Mouse (Mus musculus) CD4-positive, CD25-positive, alpha-beta regulatory T cell, adult 2 months (primary cell): ENCODE data around the gene Gm45213.
A peak's percentile ranks its signal among the peaks of the same experiment; 100 is the strongest.

Experiments used
- DNase-seq: peaks from one replicate; pipeline ENCODE4 v3.0.0-alpha.2; 2012; ENCODE audit warnings: low read depth, low spot score

Gene Gm45213

GRCm38 (mm10) chr7:66048446-66049230 is 5.2 kb downstream of the Gm45213 start:
- DNase-seq: no peak

DNA sequence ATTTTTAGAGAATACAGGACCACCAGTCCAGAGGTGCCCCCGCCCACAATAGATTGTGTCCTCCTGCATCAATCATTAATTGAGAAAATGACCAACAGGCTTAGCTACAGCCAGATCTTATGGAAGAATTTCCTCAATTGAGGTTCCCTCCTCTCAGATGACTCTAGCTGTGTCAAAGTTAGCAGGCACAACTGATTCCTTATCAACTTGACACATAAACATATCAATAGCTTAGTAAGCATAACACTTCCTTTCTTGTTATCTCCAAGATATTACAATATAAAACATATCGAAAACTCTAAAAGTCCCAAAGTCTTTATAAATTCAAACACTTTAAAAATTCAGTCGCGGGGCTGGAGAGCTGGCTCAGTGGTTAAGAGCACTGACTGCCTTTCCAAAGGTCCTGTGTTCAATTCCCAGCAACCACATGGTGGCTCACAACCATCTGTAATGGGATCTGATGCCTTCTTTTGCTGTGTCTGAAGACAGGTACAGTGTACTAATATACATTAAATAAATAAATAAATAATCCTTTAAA is 10.6 kb downstream of the Gm45213 start:
- DNase-seq: no peak

DNA sequence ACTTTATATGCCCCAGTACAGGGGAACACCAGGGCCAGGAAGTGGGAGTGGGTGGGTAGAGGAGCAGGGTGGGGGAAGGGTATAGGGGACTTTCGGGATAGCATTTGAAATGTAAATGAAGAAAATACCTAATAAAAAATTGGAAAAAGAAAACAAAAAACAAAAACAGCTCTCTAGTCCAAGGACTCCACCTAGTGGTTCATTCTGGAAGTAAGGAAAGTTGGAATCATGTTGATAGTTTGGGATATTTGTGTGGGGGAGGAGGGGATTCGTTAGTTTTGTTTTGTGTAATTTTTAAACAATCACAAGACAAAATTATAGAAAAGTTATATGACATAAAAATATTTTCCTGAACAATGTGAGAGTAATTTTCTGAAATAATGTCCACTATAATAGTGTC is 12.0 kb downstream of the Gm45213 start:
- DNase-seq: peak; percentile 51

GRCm38 (mm10) chr7:66058703-66059102 is 15.3 kb downstream of the Gm45213 start, which contains the start of gene Snrpa1:
TSS of gene Snrpa1 (plus strand) at chr7:66059003.
- DNase-seq: no peak

- DNase-seq: peak; percentile 92
Measured at GRCm38 (mm10) chr7:66060066-66060956, 16.9 kb downstream of the Gm45213 start.

DNA sequence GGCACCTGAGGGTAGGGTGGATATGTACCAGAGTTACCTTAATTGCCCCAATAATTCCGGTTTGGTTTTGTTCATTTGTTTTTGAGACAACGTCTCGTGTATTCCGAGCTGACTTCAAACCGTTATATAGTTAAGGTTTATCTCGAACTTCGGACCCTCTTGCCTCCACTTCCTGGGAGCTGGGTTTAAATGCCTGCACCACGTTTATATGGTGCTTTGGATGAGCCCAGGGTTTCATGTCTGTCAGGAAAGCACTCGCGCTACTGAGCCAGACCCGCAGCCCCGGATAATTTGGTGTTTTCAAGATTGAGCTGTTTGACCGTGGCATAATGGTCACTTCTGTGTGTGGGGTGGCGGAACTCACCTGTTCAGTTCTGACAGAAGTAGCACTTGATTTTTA is 17.7 kb downstream of the Gm45213 start:
- peak; percentile 5 for DNase-seq

DNA sequence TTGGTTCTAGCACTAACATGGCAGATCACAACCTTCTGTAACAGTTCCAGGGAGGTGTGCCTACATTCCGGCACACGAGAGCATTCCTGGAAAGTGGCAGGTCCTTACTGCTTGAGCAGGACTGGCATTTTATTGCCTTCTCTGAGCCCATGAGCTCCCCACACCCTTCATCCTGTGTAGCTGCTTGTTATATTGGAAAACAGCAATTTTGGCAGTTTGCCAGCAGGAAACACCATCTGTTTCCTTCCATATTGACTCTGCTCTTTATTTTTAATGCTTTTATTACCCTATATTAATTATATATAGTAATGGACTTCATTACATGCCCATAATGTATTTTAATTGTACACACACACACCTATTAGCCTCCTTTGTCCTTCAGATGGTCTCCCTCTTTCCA is 33.0 kb downstream of the Gm45213 start:
- DNase-seq: no peak

DNA sequence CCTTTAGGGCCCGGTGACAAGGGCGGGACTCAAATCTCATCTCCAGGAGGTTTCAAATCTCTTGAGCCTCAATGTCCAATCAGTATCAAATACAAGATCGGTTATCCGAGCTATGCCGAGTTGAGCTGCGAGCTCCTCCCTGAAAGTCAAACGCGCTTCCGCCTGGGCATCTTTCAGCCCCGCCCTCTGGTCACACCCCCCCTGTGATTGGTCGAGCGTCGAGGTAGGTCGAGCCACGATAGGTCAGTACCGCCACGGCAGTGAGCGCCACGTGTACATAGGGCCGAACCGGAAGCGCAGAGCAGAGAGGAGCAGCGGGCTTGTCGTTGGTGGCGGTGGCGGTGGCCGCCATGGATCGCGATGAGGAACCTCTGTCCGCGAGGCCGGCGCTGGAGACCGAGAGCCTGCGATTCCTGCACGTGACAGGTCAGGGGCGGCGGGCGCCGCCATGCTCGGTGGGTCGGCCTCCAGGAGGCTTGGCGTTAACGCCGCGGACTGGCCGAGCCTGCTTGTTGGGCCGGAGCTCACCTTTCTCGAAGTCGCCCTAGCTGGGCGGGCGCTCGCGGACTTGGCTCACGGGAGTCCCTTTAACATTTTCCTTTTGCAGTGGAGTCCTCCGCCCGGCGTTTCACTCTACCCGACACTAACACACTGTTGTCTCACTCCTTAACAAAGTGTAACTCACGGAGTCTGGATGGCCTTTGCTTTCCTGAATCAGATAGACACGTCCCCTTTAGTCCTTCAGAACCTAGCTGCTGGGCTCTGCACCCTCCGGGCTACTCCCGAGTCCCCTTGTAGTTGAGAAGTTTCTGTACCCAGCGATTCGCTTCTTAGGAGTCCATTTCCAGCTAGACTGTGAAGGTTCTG is 36.2 kb downstream of the Gm45213 start, which contains the start of gene Selenos:
Gene Selenos (plus strand): TSS at position 286 of the 867 bp plus-strand sequence.
- peak; percentile 99 for DNase-seq

GRCm38 (mm10) chr7:66080231-66080613 is 36.8 kb downstream of the Gm45213 start:
- peak; percentile 20 for DNase-seq

DNA sequence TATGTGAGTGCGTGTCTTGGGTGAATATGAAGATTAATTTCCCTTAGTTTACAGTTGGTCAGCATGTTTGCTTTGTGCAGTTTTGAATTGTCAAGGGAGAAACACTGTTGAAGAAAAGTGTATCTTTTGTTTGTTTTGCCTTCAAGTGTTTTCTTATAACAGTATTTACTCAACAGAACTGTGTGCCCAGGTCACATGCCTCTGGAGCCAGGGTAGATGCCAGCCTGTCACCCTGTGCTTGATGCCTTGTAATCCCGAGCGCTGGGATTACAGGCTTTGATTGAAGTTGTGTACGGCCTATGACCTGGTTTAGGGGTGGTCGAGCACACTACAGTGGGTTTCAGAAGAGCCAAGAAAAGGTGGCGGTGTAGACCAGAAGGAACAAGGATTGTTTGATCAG is 40.4 kb downstream of the Gm45213 start:
- no peak for DNase-seq

DNA sequence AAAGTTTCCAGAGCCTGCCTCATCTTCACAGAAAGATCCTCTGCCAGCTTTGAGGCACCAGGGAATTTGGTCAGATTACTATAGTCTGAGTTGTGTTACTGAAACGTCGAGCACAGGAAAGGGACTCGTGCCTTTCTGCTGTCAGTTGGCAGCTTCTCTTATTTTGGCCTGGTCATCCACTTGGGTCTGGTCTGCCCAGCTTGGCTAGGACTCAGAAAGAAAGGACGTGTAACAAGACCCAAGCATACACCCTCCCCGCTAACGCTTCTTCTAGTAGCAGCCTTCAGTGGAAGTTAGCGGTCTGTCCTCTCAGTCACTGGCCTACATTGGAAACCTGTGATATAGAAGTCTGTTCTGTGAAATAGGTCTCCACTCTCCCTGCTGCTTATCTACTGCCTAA is 41.1 kb downstream of the Gm45213 start:
- no peak for DNase-seq

GRCm38 (mm10) chr7:66087652-66088051 is 44.2 kb downstream of the Gm45213 start:
- DNase-seq: no peak

DNA sequence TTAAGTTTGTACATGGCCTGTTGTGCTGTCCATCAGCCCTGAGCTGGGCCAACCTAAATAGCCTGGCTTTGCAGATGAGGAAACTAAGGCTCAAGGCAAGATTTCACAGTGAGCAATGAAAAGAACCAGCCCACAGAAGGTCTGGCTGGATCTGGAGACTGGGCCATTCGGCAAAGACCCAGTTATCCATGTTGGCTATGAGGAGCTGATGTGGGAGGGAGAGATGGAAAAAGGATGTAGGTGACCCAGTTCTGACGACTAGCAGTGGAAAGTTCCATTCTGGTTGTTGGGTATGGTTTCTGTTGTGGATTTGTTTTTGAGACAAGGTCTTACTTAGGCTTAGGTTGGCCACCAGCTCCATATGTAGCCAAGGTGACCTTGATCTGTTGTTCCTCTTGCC is 44.7 kb downstream of the Gm45213 start:
- DNase-seq: no peak

GRCm38 (mm10) chr7:66090676-66091190 is 47.3 kb downstream of the Gm45213 start:
- no peak for DNase-seq

GRCm38 (mm10) chr7:66091553-66091952 is 48.2 kb downstream of the Gm45213 start:
- DNase-seq: no peak

- no peak for DNase-seq
Measured at GRCm38 (mm10) chr7:66092656-66093055, 49.3 kb downstream of the Gm45213 start.

GRCm38 (mm10) chr7:66094141-66094540 is 50.7 kb downstream of the Gm45213 start:
- no peak for DNase-seq

DNA sequence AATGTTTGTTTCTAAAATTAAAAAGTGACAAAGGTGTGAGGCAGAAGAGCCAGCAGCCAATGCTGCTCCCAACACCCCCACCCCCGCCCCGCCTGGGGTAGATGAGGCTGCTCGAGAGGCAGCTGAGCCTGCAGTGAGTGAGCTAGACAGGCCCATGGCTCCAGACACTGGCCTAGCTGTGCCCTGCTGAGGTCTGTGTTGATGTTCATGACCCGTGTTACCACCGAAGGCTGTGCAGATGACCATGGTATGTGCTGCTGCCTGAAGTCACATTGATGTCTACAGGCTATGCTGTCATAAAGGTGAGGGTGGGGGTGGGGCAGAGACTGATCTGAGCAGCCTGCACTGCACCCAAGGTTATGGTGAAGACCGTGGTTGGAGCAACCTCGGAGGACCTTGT is 55.4 kb downstream of the Gm45213 start:
- no peak for DNase-seq

GRCm38 (mm10) chr7:66101866-66102265 is 58.5 kb downstream of the Gm45213 start:
- DNase-seq: peak; percentile 82

GRCm38 (mm10) chr7:66104531-66104930 is 61.1 kb downstream of the Gm45213 start:
- no peak for DNase-seq

DNA sequence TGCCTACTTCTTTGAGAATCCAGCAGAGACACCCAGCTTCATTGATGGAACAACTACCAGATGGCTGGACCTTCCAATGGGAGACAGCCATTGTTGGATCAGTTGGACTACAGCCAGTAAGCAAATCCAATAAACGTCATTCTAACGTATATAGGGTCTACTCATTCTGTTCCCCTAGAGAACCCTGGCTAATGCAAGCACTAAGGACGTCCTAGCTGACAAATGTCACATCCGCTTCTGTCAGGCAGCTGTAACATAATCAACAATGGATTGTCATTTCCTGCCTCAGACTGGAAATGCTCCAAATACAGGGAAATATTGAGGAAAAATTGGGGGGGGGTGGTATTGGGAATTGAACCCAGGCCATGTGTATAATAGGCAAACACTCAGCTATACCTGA is 62.4 kb downstream of the Gm45213 start:
- no peak for DNase-seq
